Mouse (Mus musculus): ENCODE measurements around the gene Hsd17b2. TPM values are rescaled to one million over a fixed set of nuclear protein-coding genes. Genes with fewer than 3 reads are reported as not detected.

Hsd17b2 gene
- 0.32 and 1.2 TPM in 2 replicates for polyA plus RNA-seq (2015; fragmentation: Nextera tagmentation; extraction: Ambion mirVana)

DNA sequence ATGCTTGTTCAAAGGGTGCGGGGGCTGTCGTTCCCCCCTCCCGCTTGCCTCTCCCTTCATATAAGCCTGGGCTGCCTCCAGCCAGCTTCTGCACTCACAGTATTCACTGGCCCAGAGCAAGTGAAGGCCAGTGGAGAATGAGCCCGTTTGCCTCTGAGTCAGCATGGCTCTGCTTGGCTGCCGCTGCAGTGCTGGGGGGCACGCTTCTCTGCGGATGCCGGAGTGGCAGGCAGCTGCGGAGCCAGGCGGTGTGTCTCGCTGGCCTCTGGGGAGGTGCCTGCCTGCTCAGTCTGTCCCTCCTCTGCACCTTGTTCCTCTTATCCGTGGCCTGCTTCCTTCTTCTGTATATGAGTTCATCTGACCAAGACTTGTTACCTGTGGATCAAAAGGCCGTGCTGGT, at the start of gene Hsd17b2:
TSS of gene Hsd17b2 (plus strand) at position 46 of the 400 bp plus-strand sequence.
- no peak within 1 kb of the TSS for H3K4me3 ChIP-seq
- H3K4me1 ChIP-seq: no peaks in the 10 kb centered on the region
- ATAC-seq (ENCODE audit: extremely low read depth, insufficient number of reproducible peaks, low FRiP score, low TSS enrichment): no peak
- 54% methylated on average over 13 of the region's 13 CpGs for WGBS
- no peak within 1 kb of the TSS for H3K9ac ChIP-seq
- no peak within 1 kb of the TSS for H3K27ac ChIP-seq (replicated peaks)
- peaks cover 4% of the 10 kb centered on the region; the same call in 1 of the 2 replicates for H3K9me3 ChIP-seq
- H3K4me2 ChIP-seq: no peak within 1 kb of the TSS
- H3K27me3 ChIP-seq (replicated peaks): no peaks in the 10 kb centered on the region
- no peaks in the 10 kb centered on the region for H3K36me3 ChIP-seq

DNA sequence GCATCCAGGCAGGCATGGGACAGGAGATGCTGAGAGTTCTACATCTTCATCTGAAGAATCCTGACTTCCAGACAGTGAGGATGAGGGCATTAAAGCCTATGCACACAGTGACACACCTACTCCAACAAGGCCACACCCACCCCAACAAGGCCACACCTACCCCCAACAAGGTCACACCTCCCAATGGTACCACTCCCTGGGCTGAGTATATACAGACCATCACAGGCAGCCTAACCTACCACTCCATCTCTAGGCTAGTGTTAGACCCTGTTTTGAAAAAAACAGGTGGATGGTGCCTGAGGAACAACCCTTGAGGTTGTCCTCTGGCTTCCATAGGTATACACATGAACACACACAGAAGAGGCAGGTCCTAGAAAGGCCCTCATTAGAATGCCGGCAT, 49.4 kb upstream of the Hsd17b2 start:
- Histone ChIP-seq H3K27me3 (replicated peaks) (no peaks in the 10 kb centered on the region), H3K27ac (replicated peaks) (no peak overlapping the region), H3K4me2 (no peak overlapping the region), H3K4me1 (no peaks in the 10 kb centered on the region), H3K9me3 (peaks cover 6% of the 10 kb centered on the region; the same call in 1 of the 2 replicates), H3K9ac (no peak overlapping the region), H3K4me3 (no peak overlapping the region), H3K36me3 (no peaks in the 10 kb centered on the region)
- 100% methylated on average over 1 of the region's 1 CpGs for WGBS
- ATAC-seq (ENCODE audit: extremely low read depth, insufficient number of reproducible peaks, low FRiP score, low TSS enrichment): no peak

DNA sequence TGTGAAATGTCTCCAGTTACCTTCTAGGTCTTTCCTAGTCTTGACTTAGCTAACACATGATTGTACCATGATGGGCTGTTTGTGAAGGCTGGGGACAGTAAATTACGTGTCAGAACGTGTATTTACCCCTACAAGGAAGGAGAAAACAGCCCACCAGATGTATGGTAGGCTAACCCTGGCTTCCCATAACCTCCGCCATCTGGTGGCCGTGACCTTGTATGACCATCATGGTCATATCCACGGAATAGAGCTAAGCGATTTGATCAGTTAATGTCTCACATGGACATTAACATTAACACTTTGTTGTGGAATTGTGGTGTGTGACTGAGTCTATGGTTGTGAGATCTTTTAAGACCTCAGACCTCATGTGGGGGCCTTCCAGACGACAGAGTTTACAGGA, 42.7 kb upstream of the Hsd17b2 start:
- no peak for ATAC-seq (ENCODE audit: extremely low read depth, insufficient number of reproducible peaks, low FRiP score, low TSS enrichment)
- whole genome bisulfite sequencing: 65% methylated on average over 7 of the region's 7 CpGs
- Histone ChIP-seq H3K4me2 (no peak overlapping the region), H3K9ac (no peak overlapping the region), H3K27me3 (replicated peaks) (no peaks in the 10 kb centered on the region), H3K4me3 (no peak overlapping the region), H3K9me3 (no peaks in the 10 kb centered on the region), H3K27ac (replicated peaks) (no peak overlapping the region), H3K36me3 (no peaks in the 10 kb centered on the region), H3K4me1 (peaks cover 13% of the 10 kb centered on the region)

GRCm38 (mm10) chr8:117660358-117661031, 41.2 kb upstream of the Hsd17b2 start:
- Histone ChIP-seq H3K4me2 (peak overlapping the region; percentile 28), H3K27me3 (replicated peaks) (no peaks in the 10 kb centered on the region), H3K9me3 (no peaks in the 10 kb centered on the region), H3K4me3 (no peak overlapping the region), H3K36me3 (no peaks in the 10 kb centered on the region), H3K4me1 (peaks cover 13% of the 10 kb centered on the region), H3K9ac (no peak overlapping the region), H3K27ac (replicated peaks) (no peak overlapping the region)
- ATAC-seq (ENCODE audit: extremely low read depth, insufficient number of reproducible peaks, low FRiP score, low TSS enrichment): no peak
- WGBS: 21% methylated on average over 11 of the region's 11 CpGs

DNA sequence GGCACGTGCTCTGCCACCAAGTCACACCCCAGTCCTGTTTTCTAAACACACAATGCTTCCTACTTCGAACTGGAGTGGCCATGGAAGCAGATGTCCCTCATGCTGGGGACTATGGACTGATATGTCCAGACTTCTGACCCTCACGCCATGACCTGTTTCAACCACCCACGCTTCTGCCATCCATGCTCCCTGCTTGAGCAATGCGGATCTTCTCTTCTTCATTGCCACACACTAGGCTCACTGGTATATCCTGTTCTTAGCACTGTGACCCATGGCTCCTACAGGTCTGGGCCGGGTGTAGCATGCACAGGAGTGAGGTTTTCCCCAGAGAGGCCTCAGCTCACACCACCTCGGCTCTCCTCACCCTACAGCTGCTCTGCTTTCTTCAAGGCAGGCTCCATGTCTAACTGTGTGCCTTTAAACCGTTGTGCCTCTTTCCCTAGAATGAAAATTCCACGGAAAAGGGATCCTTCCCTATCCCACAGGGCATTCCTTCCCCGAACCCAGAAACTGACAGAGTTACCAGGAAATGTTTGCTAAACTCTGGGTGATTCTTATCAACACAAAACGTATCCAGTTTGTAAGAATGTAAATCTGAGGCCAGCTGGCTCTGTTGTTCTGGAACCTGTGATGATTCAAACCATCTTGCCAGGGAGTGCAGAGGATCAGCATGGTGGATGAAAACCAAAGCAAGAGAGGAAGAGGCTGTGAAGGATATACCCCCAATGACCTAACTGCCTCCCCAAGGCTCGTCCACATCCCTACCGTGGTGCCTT, 34.2 kb upstream of the Hsd17b2 start:
- Histone ChIP-seq H3K27ac (replicated peaks) (no peak overlapping the region), H3K27me3 (replicated peaks) (peaks cover 34% of the 10 kb centered on the region), H3K36me3 (no peaks in the 10 kb centered on the region), H3K9ac (no peak overlapping the region), H3K4me3 (no peak overlapping the region), H3K4me2 (no peak overlapping the region), H3K4me1 (no peaks in the 10 kb centered on the region), H3K9me3 (no peaks in the 10 kb centered on the region)
- no peak for ATAC-seq (ENCODE audit: extremely low read depth, insufficient number of reproducible peaks, low FRiP score, low TSS enrichment)
- WGBS: 66% methylated on average over 13 of the region's 13 CpGs

DNA sequence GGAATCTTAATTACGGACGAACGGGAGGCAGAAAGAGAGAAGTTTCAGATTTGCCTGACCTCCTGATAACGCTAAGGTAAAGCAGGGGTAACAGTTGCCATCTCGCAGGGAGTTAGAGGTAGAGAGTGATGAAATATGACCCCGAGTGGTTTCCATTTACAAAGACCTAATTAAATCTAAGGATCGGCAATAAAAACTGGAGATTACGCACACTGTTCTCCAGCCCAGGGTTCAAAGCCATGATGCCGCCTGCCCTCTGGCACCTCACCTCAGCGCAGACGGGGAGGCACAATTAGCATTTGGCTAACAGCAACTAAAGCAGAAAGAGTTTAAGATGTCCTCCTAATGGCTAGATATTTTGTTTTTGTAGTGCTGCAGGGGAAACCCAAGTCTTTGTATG, 31.2 kb upstream of the Hsd17b2 start:
- WGBS: 22% methylated on average over 11 of the region's 11 CpGs
- H3K4me3 ChIP-seq: no peak overlapping the region
- no peaks in the 10 kb centered on the region for H3K36me3 ChIP-seq
- no peak overlapping the region for H3K27ac ChIP-seq (replicated peaks)
- no peak for ATAC-seq (ENCODE audit: extremely low read depth, insufficient number of reproducible peaks, low FRiP score, low TSS enrichment)
- peaks cover 4% of the 10 kb centered on the region; the same call in 1 of the 2 replicates for H3K4me1 ChIP-seq
- H3K9ac ChIP-seq: no peak overlapping the region
- H3K27me3 ChIP-seq (replicated peaks): peaks cover 34% of the 10 kb centered on the region
- H3K9me3 ChIP-seq: no peaks in the 10 kb centered on the region
- no peak overlapping the region for H3K4me2 ChIP-seq

GRCm38 (mm10) chr8:117672558-117672957, 29.1 kb upstream of the Hsd17b2 start:
- Histone ChIP-seq H3K36me3 (no peaks in the 10 kb centered on the region), H3K9ac (no peak overlapping the region), H3K27me3 (replicated peaks) (peaks cover 34% of the 10 kb centered on the region), H3K4me2 (no peak overlapping the region), H3K4me1 (peaks cover 4% of the 10 kb centered on the region; the same call in 1 of the 2 replicates), H3K4me3 (no peak overlapping the region), H3K9me3 (no peaks in the 10 kb centered on the region), H3K27ac (replicated peaks) (no peak overlapping the region)
- ATAC-seq (ENCODE audit: extremely low read depth, insufficient number of reproducible peaks, low FRiP score, low TSS enrichment): no peak
- WGBS: 76% methylated on average over 3 of the region's 3 CpGs

GRCm38 (mm10) chr8:117673430-117673830, 28.3 kb upstream of the Hsd17b2 start, which contains the start of gene Sdr42e1:
Gene Sdr42e1, minus strand, starts transcription at chr8:117673689.
- peaks cover 28% of the 10 kb centered on the region for H3K27me3 ChIP-seq (replicated peaks)
- peak within 1 kb of the TSS; percentile 69 for H3K4me3 ChIP-seq
- peak within 1 kb of the TSS; percentile 84 for H3K9ac ChIP-seq
- no peak within 1 kb of the TSS for H3K27ac ChIP-seq (replicated peaks)
- H3K9me3 ChIP-seq: no peaks in the 10 kb centered on the region
- no peaks in the 10 kb centered on the region for H3K36me3 ChIP-seq
- no peak for ATAC-seq (ENCODE audit: extremely low read depth, insufficient number of reproducible peaks, low FRiP score, low TSS enrichment)
- H3K4me2 ChIP-seq: peak within 1 kb of the TSS; percentile 82
- WGBS: 12% methylated on average over 17 of the region's 17 CpGs
- peaks cover 4% of the 10 kb centered on the region; the same call in 1 of the 2 replicates for H3K4me1 ChIP-seq

DNA sequence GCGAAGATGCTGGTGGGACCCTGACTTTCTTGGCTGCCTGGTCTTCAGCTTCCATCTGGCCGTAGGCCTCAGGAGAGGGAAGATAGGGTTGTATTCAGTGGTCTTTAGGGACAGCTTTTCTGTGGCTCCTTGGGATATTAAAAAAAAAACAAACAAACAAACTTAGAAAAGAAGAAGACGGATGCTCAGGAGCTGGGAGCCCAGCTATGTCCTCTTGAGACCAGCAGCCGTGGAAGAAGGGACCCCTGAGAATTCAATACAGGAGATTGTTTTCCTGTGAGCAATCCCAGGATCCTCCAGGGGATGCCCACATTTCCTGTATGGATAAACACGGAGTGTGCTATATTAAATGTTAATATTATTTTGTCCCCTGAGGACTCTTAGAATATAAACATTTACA, 26.5 kb upstream of the Hsd17b2 start:
- H3K27me3 ChIP-seq (replicated peaks): peaks cover 21% of the 10 kb centered on the region
- no peaks in the 10 kb centered on the region for H3K36me3 ChIP-seq
- peaks cover 4% of the 10 kb centered on the region; the same call in 1 of the 2 replicates for H3K4me1 ChIP-seq
- H3K4me3 ChIP-seq: no peak overlapping the region
- H3K4me2 ChIP-seq: no peak overlapping the region
- no peak overlapping the region for H3K9ac ChIP-seq
- H3K27ac ChIP-seq (replicated peaks): no peak overlapping the region
- 77% methylated on average over 5 of the region's 5 CpGs for WGBS
- no peak for ATAC-seq (ENCODE audit: extremely low read depth, insufficient number of reproducible peaks, low FRiP score, low TSS enrichment)
- H3K9me3 ChIP-seq: no peaks in the 10 kb centered on the region

DNA sequence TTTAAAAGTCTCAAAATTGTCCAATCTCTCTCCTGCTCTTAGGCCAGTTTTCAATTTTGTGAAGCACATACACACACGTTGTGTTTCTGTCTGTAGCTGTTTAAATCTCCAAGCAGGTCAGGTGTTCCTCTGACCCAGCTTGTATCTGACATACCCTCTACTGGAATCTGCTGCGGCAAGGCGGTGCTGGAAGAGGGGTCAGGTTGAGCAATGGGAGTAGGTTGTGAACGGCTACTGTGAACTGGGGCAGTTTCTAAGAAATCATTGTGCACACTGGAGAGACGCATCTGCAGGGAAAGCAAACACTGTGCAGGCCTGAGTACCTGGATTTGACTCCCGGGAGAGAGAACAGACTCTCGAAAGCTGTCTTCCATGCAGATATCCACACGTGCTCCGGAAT, 25.2 kb upstream of the Hsd17b2 start:
- no peak for ATAC-seq (ENCODE audit: extremely low read depth, insufficient number of reproducible peaks, low FRiP score, low TSS enrichment)

GRCm38 (mm10) chr8:117677011-117677410, 24.7 kb upstream of the Hsd17b2 start:
- H3K36me3 ChIP-seq: no peaks in the 10 kb centered on the region
- no peak overlapping the region for H3K4me2 ChIP-seq
- H3K27me3 ChIP-seq (replicated peaks): peaks cover 5% of the 10 kb centered on the region; the same call in 1 of the 2 replicates
- no peak overlapping the region for H3K27ac ChIP-seq (replicated peaks)
- WGBS: 72% methylated on average over 8 of the region's 8 CpGs
- ATAC-seq (ENCODE audit: extremely low read depth, insufficient number of reproducible peaks, low FRiP score, low TSS enrichment): no peak
- H3K9ac ChIP-seq: no peak overlapping the region
- H3K4me3 ChIP-seq: no peak overlapping the region
- peaks cover 4% of the 10 kb centered on the region; the same call in 1 of the 2 replicates for H3K4me1 ChIP-seq
- H3K9me3 ChIP-seq: no peaks in the 10 kb centered on the region

More for the DNA sequence above, 25.2 kb upstream of the Hsd17b2 start:
- Histone ChIP-seq H3K4me3 (no peak overlapping the region), H3K27me3 (replicated peaks) (peaks cover 10% of the 10 kb centered on the region), H3K27ac (replicated peaks) (no peak overlapping the region), H3K9me3 (no peaks in the 10 kb centered on the region), H3K4me1 (peaks cover 4% of the 10 kb centered on the region; the same call in 1 of the 2 replicates), H3K4me2 (no peak overlapping the region), H3K9ac (no peak overlapping the region), H3K36me3 (no peaks in the 10 kb centered on the region)
- WGBS: 55% methylated on average over 9 of the region's 9 CpGs
